Mouse (Mus musculus): ENCODE measurements around the gene Tnnt1.

- TF ChIP-seq TCF3 (IDR thresholded peaks at IDR 0.05; ENCODE audit: insufficient read length, low read depth): no peak
- TF ChIP-seq POLR2A (IDR thresholded peaks at IDR 0.05; ENCODE audit: insufficient read length, low read depth): no peak
- no peak for TF ChIP-seq MAX (IDR thresholded peaks at IDR 0.05; ENCODE audit: low read depth)
- TF ChIP-seq E2F4 (IDR thresholded peaks at IDR 0.05; ENCODE audit: insufficient read depth): no peak
Measured at GRCm38 (mm10) chr7:4499034-4499433, 17.1 kb downstream of the Tnnt1 start.

Data from myocyte (in vitro differentiated cells).